Mouse (Mus musculus) limb, embryonic 14.5 days (tissue): ENCODE results near the gene Gm17359. TPM values are rescaled to one million over a fixed set of nuclear protein-coding genes. Genes with fewer than 3 reads are reported as not detected.

ENCODE experiments used
- ATAC-seq: fragments of 200-750 bp; cut with Nextera tagmentation; 2 replicates; pipeline ENCODE4 v1.8.0; 2017; ENCODE audit warnings: low read depth, moderate number of reproducible peaks, moderate TSS enrichment; ENCODE audit not compliant: low FRiP score
- DNase-seq: peaks from one replicate; pipeline ENCODE4 v3.0.0-alpha.2; 2015; ENCODE audit warnings: low spot score
- H3K27ac ChIP-seq: fragments of 300-500 bp; sonication (generic); replicated peaks from 2 replicates; pipeline ENCODE4 v1.5.1; 2014; ENCODE audit warnings: low read depth, mild to moderate bottlenecking, low read length, moderate library complexity, mixed read lengths
- H3K27me3 ChIP-seq: fragments of 300-500 bp; sonication (generic); 2 replicates; pipeline ENCODE4 v1.6.1; 2014; ENCODE audit warnings: low read length, mixed read lengths; ENCODE audit not compliant: control insufficient read depth, insufficient read depth
- H3K36me3 ChIP-seq: fragments of 300-500 bp; sonication (generic); 2 replicates; pipeline ENCODE4 v1.6.1; 2014; ENCODE audit warnings: mild to moderate bottlenecking, low read length, moderate library complexity, mixed read lengths; ENCODE audit not compliant: control insufficient read depth, insufficient read depth
- H3K4me1 ChIP-seq: fragments of 300-500 bp; sonication (generic); 2 replicates; pipeline ENCODE4 v1.6.1; 2014; ENCODE audit warnings: antibody characterized with exemption, low read length, mixed read lengths; ENCODE audit not compliant: control insufficient read depth, insufficient read depth
- H3K4me2 ChIP-seq: fragments of 300-500 bp; sonication (generic); replicated peaks from 2 replicates; pipeline ENCODE4 v1.6.1; 2014; ENCODE audit warnings: low read depth, mild to moderate bottlenecking, low read length, moderate library complexity; ENCODE audit not compliant: severe bottlenecking
- H3K4me3 ChIP-seq: fragments of 300-500 bp; sonication (generic); replicated peaks from 2 replicates; pipeline ENCODE4 v1.5.1; 2014; ENCODE audit warnings: low read length
- H3K9ac ChIP-seq: fragments of 300-500 bp; sonication (generic); 2 replicates; pipeline ENCODE4 v1.6.1; 2014; ENCODE audit warnings: mild to moderate bottlenecking, low read depth, low read length, moderate library complexity; ENCODE audit not compliant: severe bottlenecking
- H3K9me3 ChIP-seq: fragments of 300-500 bp; sonication (generic); 2 replicates; pipeline ENCODE4 v1.6.1; 2016; ENCODE audit warnings: low read length; ENCODE audit not compliant: control insufficient read depth
- POLR2A ChIP-seq: fragments of 200-500 bp; IDR thresholded peaks from 2 replicates; pipeline ENCODE4 v1.8.0; 2012; ENCODE audit warnings: inconsistent platforms, mild to moderate bottlenecking, moderate library complexity, borderline replicate concordance; ENCODE audit not compliant: insufficient read depth, insufficient read length; ENCODE audit errors: extremely low read depth
- WGBS: fragments of 180-500 bp; shearing (Covaris S2); extraction: QIAGEN DNeasy Blood & Tissue Kit; methylation state at CpG from one replicate; pipeline ENCODE4 v1.1.7; 2014; 5-methylcytosine and 5-hydroxymethylcytosine counted together
- polyA plus RNA-seq, 2 experiments: library from polyadenylated mRNA; depleted of rRNA in 1 of 2; stranded (reverse) in 1 of 2; unstranded in 1 of 2; fragments of >200 nt; fragmentation: Nextera tagmentation in 1 of 2; extraction: Ambion mirVana in 1 of 2; gene quantifications; 2 replicates each; pipeline versions ENCODE4 v1.2.1 to v1.2.3; 2012 to 2014

Gm17359 gene
- polyA plus RNA-seq, 2 experiments, result not detected

DNA sequence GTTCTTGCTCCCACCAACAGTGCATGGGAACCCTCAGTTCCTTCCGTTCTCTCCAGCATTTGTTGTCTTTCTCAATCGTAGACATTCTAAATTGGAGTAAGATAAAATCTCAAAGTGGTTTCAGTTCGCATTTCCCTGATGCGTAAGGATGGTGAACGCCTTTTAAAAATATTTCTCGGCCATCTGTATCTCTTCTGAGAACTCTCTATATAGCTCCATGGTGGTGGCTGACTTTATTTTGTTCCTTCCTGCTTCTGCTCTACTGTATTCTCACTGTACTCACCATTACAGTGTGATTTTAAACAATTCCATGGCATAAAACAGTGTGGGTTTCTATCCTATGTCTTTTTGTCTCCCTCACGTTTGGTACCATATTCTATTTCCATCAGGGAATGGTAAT, 26.3 kb upstream of the Gm17359 start:
- ATAC-seq (no peak), DNase-seq (no peak)
- 77% methylated on average over 7 of the region's 7 CpGs for WGBS
- Histone ChIP-seq H3K9ac (no peak overlapping the region), H3K4me1 (no peaks in the 10 kb centered on the region), H3K4me2 (no peak overlapping the region), H3K36me3 (no peaks in the 10 kb centered on the region), H3K27me3 (no peaks in the 10 kb centered on the region), H3K9me3 (no peaks in the 10 kb centered on the region), H3K27ac (no peak overlapping the region), H3K4me3 (no peak overlapping the region)
- TF ChIP-seq POLR2A, result no peak

DNA sequence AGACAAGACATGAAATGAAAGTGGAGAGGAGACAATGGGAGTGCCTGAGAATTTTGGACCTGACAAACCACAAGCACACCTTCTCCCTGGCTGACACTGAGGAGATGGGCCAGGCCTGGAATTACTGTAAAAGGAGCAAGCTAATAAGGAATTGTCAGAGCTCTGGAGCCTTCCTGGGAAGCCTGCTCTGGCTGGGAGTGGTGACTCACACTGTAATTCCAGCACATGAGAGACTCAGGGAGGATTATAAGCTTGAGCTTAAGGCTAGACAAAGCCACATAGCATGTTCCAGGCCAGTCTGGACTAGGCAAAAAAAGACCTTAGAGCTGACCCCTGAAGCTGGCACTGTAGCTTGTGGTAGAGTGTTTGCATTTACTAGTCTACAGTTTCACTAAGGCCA, 24.6 kb upstream of the Gm17359 start:
- DNase-seq, result no peak
- no peak for ATAC-seq
- H3K4me3 ChIP-seq, result no peak overlapping the region
- H3K9me3 ChIP-seq, result no peaks in the 10 kb centered on the region
- H3K27ac ChIP-seq, result no peak overlapping the region
- no peak overlapping the region for H3K9ac ChIP-seq
- no peak for TF ChIP-seq POLR2A
- no peak overlapping the region for H3K4me2 ChIP-seq
- H3K36me3 ChIP-seq, result no peaks in the 10 kb centered on the region
- H3K4me1 ChIP-seq, result no peaks in the 10 kb centered on the region
- H3K27me3 ChIP-seq, result no peaks in the 10 kb centered on the region

DNA sequence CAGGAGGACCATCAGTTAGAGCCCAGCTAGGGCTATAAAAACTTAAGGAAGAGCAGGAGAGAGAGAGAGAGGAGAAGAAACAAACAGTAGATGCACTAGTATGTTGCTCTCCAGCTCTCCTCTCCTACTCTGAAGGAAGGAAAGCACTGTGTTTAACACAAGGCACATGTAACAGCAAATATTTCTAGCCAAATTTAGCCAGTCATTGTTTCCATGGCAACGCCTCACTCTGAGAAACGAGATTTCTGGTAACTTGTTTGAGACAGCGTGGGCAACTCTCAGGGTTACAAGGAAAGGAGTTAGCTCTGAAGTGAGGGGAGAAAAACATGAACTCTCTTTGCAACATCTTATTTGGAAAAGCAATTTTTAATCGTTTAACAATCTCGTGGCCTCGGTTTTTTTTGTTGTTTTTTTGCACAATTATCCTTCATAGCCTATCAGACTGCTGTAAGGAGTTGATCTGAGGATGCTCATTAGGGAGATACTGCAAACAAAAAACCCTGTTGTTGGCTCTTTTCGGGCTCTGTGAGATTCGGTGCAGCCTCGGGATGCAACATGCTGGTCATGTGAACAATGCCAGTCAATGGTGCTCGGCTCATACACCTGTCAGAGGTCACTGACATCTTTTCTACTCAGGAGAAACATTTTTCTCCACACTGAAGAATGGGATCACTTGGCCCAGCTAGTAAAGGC, 22.3 kb upstream of the Gm17359 start:
- TF ChIP-seq POLR2A, result no peak
- Histone ChIP-seq H3K36me3 (no peaks in the 10 kb centered on the region), H3K27ac (no peak overlapping the region), H3K27me3 (no peaks in the 10 kb centered on the region), H3K4me1 (no peaks in the 10 kb centered on the region), H3K9me3 (no peaks in the 10 kb centered on the region), H3K4me2 (no peak overlapping the region), H3K9ac (no peak overlapping the region), H3K4me3 (no peak overlapping the region)
- ATAC-seq (0 out of 2 replicates have a peak, but pooled peaks have one; percentile 23), DNase-seq (peak; percentile 62)
- 66% methylated on average over 10 of the region's 10 CpGs for WGBS

DNA sequence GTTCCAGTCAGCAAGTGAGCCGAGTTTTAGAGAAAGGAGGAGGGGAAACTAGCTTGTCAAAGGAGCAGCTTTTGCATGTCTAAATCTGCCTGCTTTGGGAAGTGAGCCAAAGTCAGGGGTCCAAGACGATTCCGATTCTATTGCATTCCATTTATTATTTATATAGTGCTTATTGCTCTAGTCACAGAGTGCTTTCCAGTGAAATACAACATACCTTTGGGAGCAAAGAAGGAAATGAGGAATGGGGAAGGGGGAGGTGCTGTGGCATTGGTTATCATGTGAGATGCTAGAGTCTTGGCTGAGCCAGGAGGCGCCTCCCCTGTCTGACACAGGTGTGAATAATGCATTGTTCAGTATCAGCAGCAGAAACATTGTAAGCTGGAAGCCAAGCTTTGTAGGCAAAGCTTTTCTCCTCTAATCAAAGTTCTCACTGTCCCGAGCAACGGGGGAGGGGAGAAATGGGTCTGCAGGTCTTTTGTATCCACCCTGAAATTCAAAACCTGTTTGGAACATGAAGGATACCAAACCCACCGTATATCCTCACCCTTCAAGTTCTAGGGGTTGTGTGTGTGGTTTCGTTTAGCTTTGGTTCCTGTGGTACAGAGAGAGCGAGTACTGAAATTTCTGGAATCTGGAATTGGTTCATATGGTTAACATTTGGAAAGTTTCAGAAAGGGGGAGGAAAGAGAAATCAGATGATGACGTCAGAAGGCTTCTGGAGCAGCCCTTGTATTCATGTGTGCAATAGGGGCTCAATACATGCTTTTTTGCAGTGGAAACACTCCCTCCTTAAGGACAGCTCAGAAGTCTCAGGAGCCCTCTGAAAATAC, 11.5 kb upstream of the Gm17359 start:
- ATAC-seq (peak; percentile 62), DNase-seq (peak; percentile 57)
- Histone ChIP-seq H3K4me3 (no peak overlapping the region), H3K4me1 (peaks cover 25% of the 10 kb centered on the region), H3K9ac (no peak overlapping the region), H3K4me2 (peak overlapping the region; percentile 34), H3K27me3 (no peaks in the 10 kb centered on the region), H3K27ac (peak overlapping the region; percentile 75), H3K36me3 (no peaks in the 10 kb centered on the region), H3K9me3 (no peaks in the 10 kb centered on the region)
- TF ChIP-seq POLR2A, result no peak
- WGBS, result 23% methylated on average over 10 of the region's 10 CpGs

DNA sequence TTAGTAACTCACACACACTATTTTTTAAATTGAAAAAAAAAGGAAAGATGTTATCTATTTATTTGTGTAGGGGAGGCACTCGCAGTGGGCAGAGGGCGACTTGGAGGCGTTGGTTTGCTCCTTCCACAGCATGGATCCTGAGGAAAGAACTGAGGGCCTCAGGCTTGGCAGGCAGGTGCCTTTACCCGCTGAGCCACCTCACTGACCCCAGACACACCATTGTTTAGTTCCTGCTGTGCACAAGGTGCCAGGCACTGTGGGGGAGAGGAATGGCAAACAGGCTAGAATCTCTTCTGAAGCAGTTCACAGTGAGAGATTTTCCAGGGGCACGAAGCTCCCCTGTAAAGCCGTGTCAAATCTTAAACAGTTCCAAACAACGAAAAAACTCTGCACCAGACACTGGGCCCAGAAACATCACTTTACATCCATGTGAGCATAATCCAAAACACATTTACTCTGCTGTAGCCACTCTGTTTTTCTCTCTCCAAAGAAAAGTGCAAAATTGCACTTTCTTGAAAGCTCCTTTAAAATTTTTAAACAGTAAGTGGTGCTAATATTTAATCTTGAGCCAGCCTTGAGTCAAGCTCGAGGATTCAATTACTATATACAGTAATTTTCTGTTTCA, 6.7 kb upstream of the Gm17359 start:
- 18% methylated on average over 8 of the region's 8 CpGs for WGBS
- no peak overlapping the region; the same call in 1 of the 2 replicates for H3K4me2 ChIP-seq
- peak; percentile 52 for ATAC-seq

More for the DNA sequence above, 6.7 kb upstream of the Gm17359 start:
- peak; percentile 31 for DNase-seq
- TF ChIP-seq POLR2A, result no peak
- H3K9me3 ChIP-seq, result no peaks in the 10 kb centered on the region
- H3K9ac ChIP-seq, result no peak overlapping the region
- peaks cover 30% of the 10 kb centered on the region for H3K4me1 ChIP-seq
- H3K36me3 ChIP-seq, result no peaks in the 10 kb centered on the region
- H3K27me3 ChIP-seq, result no peaks in the 10 kb centered on the region
- peak overlapping the region; percentile 56 for H3K27ac ChIP-seq
- H3K4me3 ChIP-seq, result no peak overlapping the region
